Mouse (Mus musculus): ENCODE measurements at regions not wholly inside any gene's neighbourhood (a gene's known extent, or its start where the extent isn't known, plus 50 kb on each side); places are given as distances from the start of the nearest gene placed in this dataset.

DNA sequence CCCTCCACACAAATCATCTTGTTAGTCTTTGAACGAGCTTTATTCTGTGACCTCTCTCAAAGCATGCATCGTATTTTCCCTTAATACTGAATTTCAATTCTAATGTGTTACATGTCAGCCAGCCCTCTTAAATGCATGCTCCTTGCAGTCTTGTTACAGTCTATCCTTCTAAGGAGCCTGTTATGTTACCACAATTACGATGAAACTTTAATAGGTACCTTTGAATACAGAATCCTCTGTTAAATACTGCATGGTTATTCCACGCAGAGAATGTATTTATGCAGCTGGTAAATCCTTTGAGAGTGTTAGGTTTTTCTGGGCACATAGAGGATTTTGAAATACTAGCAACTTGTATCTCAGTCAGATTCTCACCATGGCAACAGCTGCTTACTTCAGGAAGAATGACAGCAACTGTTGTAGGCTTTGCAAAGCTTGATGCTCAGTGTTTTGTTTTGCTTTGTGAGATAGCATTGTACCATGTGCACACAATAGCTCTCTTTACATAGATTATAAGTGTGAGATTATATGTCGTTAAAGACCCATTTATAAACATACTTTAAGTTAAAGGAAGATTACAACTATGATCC lies 532.9 kb upstream of the Negr1 start:
- no peaks in the 10 kb centered on the region for H3K27me3 ChIP-seq (replicated peaks)
- DNase-seq (ENCODE audit: extremely low read depth): no peak
- no peaks in the 10 kb centered on the region for H3K36me3 ChIP-seq (replicated peaks in 1 of 2; ENCODE audit: control insufficient read depth in 1 of 2, insufficient read depth in 1 of 2, low read length in 1 of 2)
- dilution Hi-C loops (cut with MboI; ENCODE audit: extremely low pct_ligation_motif_present, extremely low pct_unique_long_range_greater_than_20kb, low sequenced_read_pairs) (no loop called here), in situ Hi-C loops (cut with MboI; ENCODE audit: low pct_ligation_motif_present, low pct_unique_long_range_greater_than_20kb, low sequenced_read_pairs) (no loop called here)
- no peaks in the 10 kb centered on the region for H3K79me2 ChIP-seq (replicated peaks; ENCODE audit: control insufficient read depth, extremely low read depth, insufficient read depth, poor library complexity, severe bottlenecking)
- H3K4me1 ChIP-seq (ENCODE audit: control insufficient read depth in 1 of 2, insufficient read depth in 2 of 2): no peaks in the 10 kb centered on the region
- no peak overlapping the region for H3K27ac ChIP-seq (ENCODE audit: insufficient read depth, low read depth)
- TF ChIP-seq MAFK (IDR thresholded peaks at IDR 0.05; ENCODE audit: insufficient replicate concordance, low read length) (no peak), JUN (IDR thresholded peaks at IDR 0.05; ENCODE audit: insufficient read depth, low read depth, low read length) (no peak)
- H3K4me2 ChIP-seq (ENCODE audit: insufficient read depth, low read depth, poor library complexity, severe bottlenecking): no peak overlapping the region
- H3K9me3 ChIP-seq (replicated peaks; ENCODE audit: low read length): peaks cover 8% of the 10 kb centered on the region
- H3K4me3 ChIP-seq (replicated peaks in 1 of 3; ENCODE audit: low read depth in 2 of 3, low read length in 2 of 3, poor library complexity in 1 of 3): no peak overlapping the region
- no peak overlapping the region for H3K9ac ChIP-seq (ENCODE audit: insufficient read depth, low read depth)

GRCm38 (mm10) chr3:156070257-156070656 lies 491.3 kb upstream of the Negr1 start:
- Histone ChIP-seq H3K27me3 (replicated peaks) (no peaks in the 10 kb centered on the region), H3K4me2 (ENCODE audit: insufficient read depth, low read depth, poor library complexity, severe bottlenecking) (no peak overlapping the region), H3K9ac (ENCODE audit: insufficient read depth, low read depth) (no peak overlapping the region), H3K79me2 (replicated peaks; ENCODE audit: control insufficient read depth, extremely low read depth, insufficient read depth, poor library complexity, severe bottlenecking) (no peaks in the 10 kb centered on the region), H3K9me3 (replicated peaks; ENCODE audit: low read length) (peaks cover 19% of the 10 kb centered on the region), H3K4me3 (replicated peaks in 1 of 3; ENCODE audit: low read depth in 2 of 3, low read length in 2 of 3, poor library complexity in 1 of 3) (no peak overlapping the region), H3K27ac (ENCODE audit: insufficient read depth, low read depth) (no peak overlapping the region), H3K4me1 (ENCODE audit: control insufficient read depth in 1 of 2, insufficient read depth in 2 of 2) (no peaks in the 10 kb centered on the region), H3K36me3 (replicated peaks in 1 of 2; ENCODE audit: control insufficient read depth in 1 of 2, insufficient read depth in 1 of 2, low read length in 1 of 2) (no peaks in the 10 kb centered on the region)
- dilution Hi-C loops (cut with MboI; ENCODE audit: extremely low pct_ligation_motif_present, extremely low pct_unique_long_range_greater_than_20kb, low sequenced_read_pairs): no loop called here
- in situ Hi-C loops (cut with MboI; ENCODE audit: low pct_ligation_motif_present, low pct_unique_long_range_greater_than_20kb, low sequenced_read_pairs): no loop called here
- no peak for DNase-seq (ENCODE audit: extremely low read depth)
- no peak for TF ChIP-seq MYC (IDR thresholded peaks at IDR 0.05; ENCODE audit: low read depth, low read length)
- TF ChIP-seq MAFK (IDR thresholded peaks at IDR 0.05; ENCODE audit: insufficient replicate concordance, low read length): no peak
- TF ChIP-seq JUND (conservative IDR thresholded peaks at IDR 0.05; ENCODE audit: low read depth, low read length): no peak
- no peak for TF ChIP-seq MAZ (IDR thresholded peaks at IDR 0.05; ENCODE audit: low read depth, low read length)
- no peak for TF ChIP-seq SIN3A (IDR thresholded peaks at IDR 0.05; ENCODE audit: low read length)
- no peak for TF ChIP-seq POLR2AphosphoS2 (IDR thresholded peaks at IDR 0.05; ENCODE audit: low read depth, low read length)
- no peak for TF ChIP-seq UBTF (IDR thresholded peaks at IDR 0.05; ENCODE audit: low read depth, low read length)
- TF ChIP-seq RCOR1 (conservative IDR thresholded peaks at IDR 0.05; ENCODE audit: low read depth, low read length): no peak
- TF ChIP-seq HCFC1 (IDR thresholded peaks at IDR 0.05; ENCODE audit: low read depth, low read length): no peak
- no peak for TF ChIP-seq ETS1 (conservative IDR thresholded peaks at IDR 0.05; ENCODE audit: low read depth, low read length)
- TF ChIP-seq EP300 (IDR thresholded peaks at IDR 0.05; ENCODE audit: low read length): no peak
- no peak for TF ChIP-seq ELF1 (IDR thresholded peaks at IDR 0.05; ENCODE audit: low read depth, low read length)
- TF ChIP-seq E2F4 (IDR thresholded peaks at IDR 0.05; ENCODE audit: insufficient replicate concordance, low read depth, low read length): no peak
- TF ChIP-seq ZMIZ1 (IDR thresholded peaks at IDR 0.05; ENCODE audit: low read depth, low read length): no peak
- TF ChIP-seq CHD1 (IDR thresholded peaks at IDR 0.05; ENCODE audit: low read depth, low read length): no peak
- TF ChIP-seq USF2 (conservative IDR thresholded peaks at IDR 0.05; ENCODE audit: low read depth, low read length): no peak
- no peak for TF ChIP-seq IRF4 (IDR thresholded peaks at IDR 0.05; ENCODE audit: low read depth, low read length)
- no peak for TF ChIP-seq PAX5 (IDR thresholded peaks at IDR 0.05; ENCODE audit: low read length)

All from CH12.LX (cell line).